8 mouse cellular contexts compared by ENCODE assay signal in the genomic region with DNA sequence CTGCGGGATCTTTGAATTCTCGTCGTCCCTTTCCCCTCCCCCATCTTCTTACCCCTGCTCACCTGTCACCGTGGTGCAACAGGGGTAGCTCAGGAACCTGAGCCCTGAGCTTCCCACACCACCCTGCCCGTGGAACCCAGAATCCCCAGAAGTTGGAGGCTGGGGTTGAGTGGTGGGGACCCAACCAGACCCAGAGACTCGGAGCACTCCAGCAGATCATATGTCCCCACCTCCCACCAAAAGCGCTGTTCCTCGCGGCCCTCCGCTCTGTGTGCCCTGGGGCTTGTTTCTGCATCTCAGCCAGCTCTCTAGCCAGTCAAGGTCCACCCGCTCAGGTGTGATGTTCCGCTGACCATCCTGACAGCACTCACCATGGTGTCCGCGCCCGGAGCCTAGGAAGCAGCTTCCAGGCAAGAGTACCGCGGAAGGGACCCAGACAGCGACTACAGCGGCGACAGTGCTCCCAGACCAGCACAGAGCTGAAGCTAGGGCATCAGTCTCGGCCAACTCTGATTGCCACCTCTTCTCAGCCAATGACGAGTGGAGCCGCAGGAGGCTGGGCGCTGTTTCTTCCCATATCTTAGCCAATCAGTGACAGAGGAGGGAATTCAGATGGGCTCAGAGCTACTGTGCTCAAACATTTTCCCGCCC. TPM values are rescaled to one million over a fixed set of nuclear protein-coding genes. Genes with fewer than 3 reads are reported as not detected.
A peak's percentile ranks its signal among the peaks of the same experiment; 100 is the strongest.
DNase-seq lines count a peak whose midpoint lies in the region; ATAC-seq lines count a peak whose summit lies in the region.

A gene (minus strand): TSS at position 489 of the 651 bp plus-strand sequence.

- peak within 1 kb of the TSS; percentile 78 for H3K27ac ChIP-seq in intestine, embryonic 14.5 days (ENCODE audit: low read depth)

- no peaks in the 10 kb centered on the region for H3K36me3 ChIP-seq in intestine, embryonic 14.5 days (ENCODE audit: control insufficient read depth, insufficient read depth, low read length)

- H3K4me2 ChIP-seq in intestine, embryonic 14.5 days (ENCODE audit: low read length) = peak within 1 kb of the TSS; percentile 69

- 2% methylated on average over 25 of the region's 25 CpGs for WGBS in intestine, embryonic 14.5 days

- peak; percentile 96 for ATAC-seq in intestine, embryonic 14.5 days (replicated peaks; ENCODE audit: low FRiP score, low TSS enrichment, low read depth)

- H3K4me3 ChIP-seq in intestine, embryonic 14.5 days (ENCODE audit: low read depth, low read length) = peak within 1 kb of the TSS; percentile 68

- H3K4me1 ChIP-seq in intestine, embryonic 14.5 days (replicated peaks; ENCODE audit: control insufficient read depth, insufficient read depth, low read length) = peaks cover 6% of the 10 kb centered on the region; the same call in 1 of the 2 replicates

- H3K27me3 ChIP-seq in intestine, embryonic 14.5 days (replicated peaks; ENCODE audit: control insufficient read depth, insufficient read depth, low read length) = no peaks in the 10 kb centered on the region

- DNase-seq in adrenal gland, postnatal 10 days = peak; percentile 70
- DNase-seq in embryo, embryonic 11 days = peak; percentile 84
- peak; percentile 20 to 54 for DNase-seq in gastrocnemius, postnatal 4 days (ENCODE audit: low spot score in 2 of 2)
- peak; percentile 82 for DNase-seq in intestine, embryonic 14.5 days (ENCODE audit: low spot score)
- DNase-seq in left cerebral cortex, adult 8-10 months (ENCODE audit: low spot score in 2 of 2) = peak; percentile 82 to 91
- DNase-seq in lung, postnatal 4 days = peak; percentile 79 to 89
- DNase-seq in right cerebral cortex, adult 18-20 months = peak; percentile 94
- peak; percentile 7 for DNase-seq in urinary bladder, postnatal 25 days (ENCODE audit: low spot score)

- H3K9ac ChIP-seq in intestine, embryonic 14.5 days (ENCODE audit: low read length) = peak within 1 kb of the TSS; percentile 64

- H3K9me3 ChIP-seq in intestine, embryonic 14.5 days (ENCODE audit: control insufficient read depth, low read length) = no peaks in the 10 kb centered on the region

RNA-seq across cellular contexts. Expression of the gene that starts here (rescaled TPM):
- total RNA-seq in adrenal gland, postnatal 10 days (2021) = 10 to 100 TPM; 15.5 to 17.1 TPM
- total RNA-seq in gastrocnemius, postnatal 4 days (2021) = 10 to 100 TPM; 12.6 to 14.7 TPM
- polyA plus RNA-seq in intestine, embryonic 14.5 days (2014; fragmentation: Nextera tagmentation; extraction: Ambion mirVana) = 76.3 and 92.8 TPM in 2 replicates
- total RNA-seq in left cerebral cortex, adult 8-10 months (2022) = 100 to 1,000 TPM; 163 to 193 (median 182) TPM

Comparison
In these comparisons a context has a peak if more than half of its experiments do, and no peak if none do; other contexts are left out.
1. Peak in every context shown above with its lines: DNase-seq, ATAC-seq, H3K4me3 ChIP-seq and H3K27ac ChIP-seq.
2. RNA of the gene that starts here (total RNA-seq): 163 to 193 TPM in left cerebral cortex, adult 8-10 months; 15.5 to 17.1 TPM in adrenal gland, postnatal 10 days and 12.6 to 14.7 TPM in gastrocnemius, postnatal 4 days; every median in the first group is over 4 times any median in the second.
3. DNase-seq: peak in every context shown above with its lines; median percentile 94 in right cerebral cortex, adult 18-20 months; 86 in left cerebral cortex, adult 8-10 months; 84 in embryo, embryonic 11 days; 84 in lung, postnatal 4 days; 82 in intestine, embryonic 14.5 days; 70 in adrenal gland, postnatal 10 days; 37 in gastrocnemius, postnatal 4 days; 7 in urinary bladder, postnatal 25 days.